Mouse (Mus musculus): ENCODE results near the gene Gm11634. TPM values are rescaled to one million over a fixed set of nuclear protein-coding genes. Genes with fewer than 3 reads are reported as not detected.
"Not testable (repeated sequence)": the region's sequence is repeated elsewhere in the genome, so short reads cannot be mapped to it uniquely, and the experiment has no call there.

Gm11634 gene
- polyA plus RNA-seq, 1 experiment from 2014 or later = not detected

DNA sequence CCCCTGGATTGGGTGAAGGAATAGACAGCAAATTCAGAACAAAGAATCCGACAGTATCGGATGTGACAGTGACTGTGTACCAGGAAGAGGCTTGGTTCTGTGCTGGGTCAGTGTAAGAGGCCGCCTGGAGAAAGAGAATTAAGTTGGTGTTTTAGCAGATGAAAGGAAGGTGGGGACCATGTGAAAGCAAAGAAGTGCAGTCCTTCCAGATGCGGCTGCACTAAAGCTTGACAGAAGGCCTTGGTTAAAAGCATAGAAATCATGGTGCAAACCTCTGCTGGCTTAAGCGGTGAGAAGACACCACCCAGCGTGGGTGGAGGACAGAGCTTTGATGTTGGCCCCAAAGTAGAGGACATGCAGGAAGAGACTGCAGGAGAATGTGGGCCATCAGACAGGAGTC lies 14.5 kb upstream of the Gm11634 start:
- 76% methylated on average over 6 of the region's 6 CpGs for WGBS
- ATAC-seq (ENCODE audit: insufficient number of reproducible peaks, low FRiP score, low TSS enrichment, low read depth) = no peak
- Histone ChIP-seq H3K36me3 (no peaks in the 10 kb centered on the region), H3K9ac (no peak overlapping the region), H3K27me3 (no peaks in the 10 kb centered on the region), H3K27ac (no peak overlapping the region), H3K9me3 (no peaks in the 10 kb centered on the region), H3K4me3 (no peak overlapping the region), H3K4me2 (no peak overlapping the region), H3K4me1 (peaks cover 14% of the 10 kb centered on the region)

DNA sequence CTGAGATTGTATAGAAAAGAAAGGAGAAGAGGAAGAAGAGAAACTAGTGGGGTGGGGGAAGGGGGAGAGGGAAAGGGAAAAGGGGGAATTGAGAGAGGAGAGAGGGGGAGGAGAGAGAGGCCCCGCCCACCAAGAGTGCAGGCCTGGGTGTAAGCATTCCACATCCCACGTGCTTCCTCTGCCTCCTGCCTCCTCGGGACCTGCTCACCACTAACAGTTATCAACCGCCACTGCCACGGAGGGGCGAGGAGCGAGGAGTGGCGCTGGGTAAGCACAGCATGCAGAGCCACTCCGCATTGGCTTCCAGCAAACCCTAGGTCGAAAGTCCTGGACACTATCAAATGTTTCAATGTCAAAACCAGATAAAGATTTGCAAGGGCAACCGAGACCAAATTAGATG lies 11.4 kb upstream of the Gm11634 start:
- Histone ChIP-seq H3K27ac (no peak overlapping the region), H3K9ac (no peak overlapping the region), H3K27me3 (no peaks in the 10 kb centered on the region), H3K4me1 (no peaks in the 10 kb centered on the region), H3K4me3 (no peak overlapping the region), H3K36me3 (no peaks in the 10 kb centered on the region), H3K4me2 (no peak overlapping the region), H3K9me3 (no peaks in the 10 kb centered on the region)
- ATAC-seq (ENCODE audit: insufficient number of reproducible peaks, low FRiP score, low TSS enrichment, low read depth) = no peak
- WGBS = 34% methylated on average over 10 of the region's 11 CpGs

GRCm38 (mm10) chr11:101607134-101607533 lies 8.1 kb upstream of the Gm11634 start:
- H3K27me3 ChIP-seq; H3K27ac ChIP-seq; H3K9ac ChIP-seq; H3K9me3 ChIP-seq; H3K4me3 ChIP-seq; H3K36me3 ChIP-seq; H3K4me2 ChIP-seq; H3K4me1 ChIP-seq; ATAC-seq (ENCODE audit: insufficient number of reproducible peaks, low FRiP score, low TSS enrichment, low read depth): not testable (repeated sequence)
- WGBS = 84% methylated on average over 4 of the region's 4 CpGs

- not testable (repeated sequence) for H3K27me3 ChIP-seq; ATAC-seq (ENCODE audit: insufficient number of reproducible peaks, low FRiP score, low TSS enrichment, low read depth); H3K9ac ChIP-seq; H3K36me3 ChIP-seq; H3K4me1 ChIP-seq; H3K27ac ChIP-seq; H3K9me3 ChIP-seq
- Histone ChIP-seq H3K4me2 (peak overlapping the region; percentile 24), H3K4me3 (peak overlapping the region; percentile 14)
- WGBS = 1% methylated on average over 30 of the region's 30 CpGs
These were observed 5.7 kb upstream of the Gm11634 start for GRCm38 (mm10) chr11:101604531-101605453.

GRCm38 (mm10) chr11:101604116-101604515 lies 5.1 kb upstream of the Gm11634 start:
- H3K36me3 ChIP-seq = no peaks in the 10 kb centered on the region
- H3K4me1 ChIP-seq = peaks cover 5% of the 10 kb centered on the region; the same call in 1 of the 2 replicates
- H3K27me3 ChIP-seq = no peaks in the 10 kb centered on the region
- no peaks in the 10 kb centered on the region for H3K9me3 ChIP-seq
- 3% methylated on average over 3 of the region's 3 CpGs for WGBS
- ATAC-seq (ENCODE audit: insufficient number of reproducible peaks, low FRiP score, low TSS enrichment, low read depth) = no peak
- H3K27ac ChIP-seq = no peak overlapping the region
- H3K4me2 ChIP-seq = 0 out of 2 replicates have a peak overlapping the region, but pooled peaks have one; percentile 24
- no peak overlapping the region for H3K9ac ChIP-seq
- no peak overlapping the region for H3K4me3 ChIP-seq

DNA sequence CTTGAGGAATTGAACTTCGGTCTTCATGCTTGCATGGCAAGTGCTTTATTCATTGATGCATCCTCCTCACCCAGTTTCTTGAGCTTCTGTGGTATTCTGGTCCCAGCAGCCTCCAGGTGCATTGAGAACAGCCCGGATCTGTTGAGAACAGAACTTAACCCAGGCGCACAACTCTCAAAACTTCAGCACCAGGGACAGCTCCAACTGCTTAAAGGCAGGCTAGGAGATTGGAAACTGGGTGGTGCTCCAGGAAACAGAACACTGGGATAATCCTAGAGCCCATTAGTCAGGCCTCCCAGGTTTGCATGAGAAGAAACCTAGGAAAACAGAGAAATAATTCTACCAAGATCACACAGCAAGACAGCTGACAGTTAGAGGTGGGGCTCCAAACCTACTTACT lies 3.4 kb upstream of the Gm11634 start:
- Histone ChIP-seq H3K9me3 (no peaks in the 10 kb centered on the region), H3K9ac (no peak overlapping the region), H3K27me3 (no peaks in the 10 kb centered on the region), H3K4me3 (no peak overlapping the region), H3K27ac (no peak overlapping the region), H3K36me3 (no peaks in the 10 kb centered on the region), H3K4me2 (no peak overlapping the region), H3K4me1 (peaks cover 5% of the 10 kb centered on the region; the same call in 1 of the 2 replicates)
- 9% methylated on average over 3 of the region's 3 CpGs for WGBS
- ATAC-seq (ENCODE audit: insufficient number of reproducible peaks, low FRiP score, low TSS enrichment, low read depth) = no peak

GRCm38 (mm10) chr11:101589989-101590624 lies 8.9 kb downstream of the Gm11634 start:
- no peaks in the 10 kb centered on the region for H3K4me1 ChIP-seq
- H3K27ac ChIP-seq = no peak overlapping the region
- WGBS = 72% methylated on average over 12 of the region's 12 CpGs
- ATAC-seq (ENCODE audit: insufficient number of reproducible peaks, low FRiP score, low TSS enrichment, low read depth) = no peak
- H3K4me3 ChIP-seq = no peak overlapping the region
- H3K4me2 ChIP-seq = no peak overlapping the region
- H3K36me3 ChIP-seq = peaks cover 3% of the 10 kb centered on the region; the same call in 1 of the 2 replicates
- H3K9ac ChIP-seq = no peak overlapping the region
- H3K9me3 ChIP-seq = no peaks in the 10 kb centered on the region
- H3K27me3 ChIP-seq = no peaks in the 10 kb centered on the region

GRCm38 (mm10) chr11:101589444-101589843 lies 9.6 kb downstream of the Gm11634 start:
- 30% methylated on average over 5 of the region's 5 CpGs for WGBS
- no peak for ATAC-seq (ENCODE audit: insufficient number of reproducible peaks, low FRiP score, low TSS enrichment, low read depth)

GRCm38 (mm10) chr11:101588868-101589267 lies 10.2 kb downstream of the Gm11634 start:
- ATAC-seq (ENCODE audit: insufficient number of reproducible peaks, low FRiP score, low TSS enrichment, low read depth) = no peak
- whole genome bisulfite sequencing = 87% methylated on average over 7 of the region's 7 CpGs
- Histone ChIP-seq H3K4me2 (no peak overlapping the region), H3K4me1 (no peaks in the 10 kb centered on the region), H3K36me3 (peaks cover 3% of the 10 kb centered on the region; the same call in 1 of the 2 replicates), H3K4me3 (no peak overlapping the region), H3K9ac (no peak overlapping the region), H3K27ac (no peak overlapping the region), H3K27me3 (no peaks in the 10 kb centered on the region), H3K9me3 (no peaks in the 10 kb centered on the region)

More at GRCm38 (mm10) chr11:101589444-101589843, 9.6 kb downstream of the Gm11634 start:
- H3K9ac ChIP-seq = no peak overlapping the region
- H3K27ac ChIP-seq = no peak overlapping the region
- H3K4me2 ChIP-seq = no peak overlapping the region
- H3K27me3 ChIP-seq = no peaks in the 10 kb centered on the region
- H3K9me3 ChIP-seq = no peaks in the 10 kb centered on the region
- H3K4me1 ChIP-seq = no peaks in the 10 kb centered on the region
- no peak overlapping the region for H3K4me3 ChIP-seq
- peaks cover 3% of the 10 kb centered on the region; the same call in 1 of the 2 replicates for H3K36me3 ChIP-seq

GRCm38 (mm10) chr11:101587676-101588075 lies 11.4 kb downstream of the Gm11634 start:
- WGBS = 87% methylated on average over 10 of the region's 10 CpGs
- no peak overlapping the region for H3K4me2 ChIP-seq
- no peak overlapping the region for H3K9ac ChIP-seq

GRCm38 (mm10) chr11:101585805-101586204 lies 13.3 kb downstream of the Gm11634 start:
- H3K4me3 ChIP-seq = no peak overlapping the region
- 80% methylated on average over 4 of the region's 4 CpGs for WGBS
- no peaks in the 10 kb centered on the region for H3K9me3 ChIP-seq
- H3K9ac ChIP-seq = no peak overlapping the region
- no peak overlapping the region for H3K27ac ChIP-seq
- no peak overlapping the region for H3K4me2 ChIP-seq
- ATAC-seq (ENCODE audit: insufficient number of reproducible peaks, low FRiP score, low TSS enrichment, low read depth) = no peak
- peaks cover 4% of the 10 kb centered on the region for H3K36me3 ChIP-seq
- H3K27me3 ChIP-seq = no peaks in the 10 kb centered on the region
- H3K4me1 ChIP-seq = 0 out of 2 replicates have a peak, but pooled peaks cover 3% of the 10 kb centered on the region

More at GRCm38 (mm10) chr11:101587676-101588075, 11.4 kb downstream of the Gm11634 start:
- Histone ChIP-seq H3K36me3 (peaks cover 3% of the 10 kb centered on the region; the same call in 1 of the 2 replicates), H3K27me3 (no peaks in the 10 kb centered on the region), H3K9me3 (no peaks in the 10 kb centered on the region), H3K27ac (no peak overlapping the region), H3K4me1 (no peaks in the 10 kb centered on the region), H3K4me3 (no peak overlapping the region)
- no peak for ATAC-seq (ENCODE audit: insufficient number of reproducible peaks, low FRiP score, low TSS enrichment, low read depth)

DNA sequence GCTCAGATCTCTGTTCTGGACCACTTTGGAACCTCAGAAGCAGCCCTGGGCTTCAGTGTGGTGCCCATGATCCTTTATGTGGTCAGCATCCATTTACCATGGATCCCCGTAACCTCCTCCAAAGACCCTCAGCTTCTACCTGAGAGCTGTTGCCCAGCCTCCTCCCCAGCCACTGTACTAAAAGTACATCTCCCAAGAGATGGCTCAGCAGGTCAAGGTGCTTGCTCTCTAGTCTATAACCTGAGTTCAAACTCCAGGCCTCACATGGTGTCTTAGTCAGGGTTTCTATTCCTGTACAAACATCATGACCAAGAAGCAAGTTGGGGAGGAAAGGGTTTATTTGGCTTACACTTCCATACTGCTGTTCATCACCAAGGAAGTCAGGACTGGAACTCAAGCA lies 14.0 kb downstream of the Gm11634 start:
- not testable (repeated sequence) for H3K9me3 ChIP-seq; H3K4me3 ChIP-seq; H3K4me1 ChIP-seq; ATAC-seq (ENCODE audit: insufficient number of reproducible peaks, low FRiP score, low TSS enrichment, low read depth); H3K27ac ChIP-seq; H3K27me3 ChIP-seq; H3K4me2 ChIP-seq; H3K9ac ChIP-seq
- H3K36me3 ChIP-seq = peaks cover 12% of the 10 kb centered on the region
- WGBS = 80% methylated on average over 1 of the region's 1 CpGs
